Mouse (Mus musculus): Measurements from ENCODE around the gene Sept1. TPM values are rescaled to one million over a fixed set of nuclear protein-coding genes. Genes with fewer than 3 reads are reported as not detected.

Gene Sept1
- polyA plus RNA-seq, 1 experiment from 2014 or later, result 16.0 TPM

DNA sequence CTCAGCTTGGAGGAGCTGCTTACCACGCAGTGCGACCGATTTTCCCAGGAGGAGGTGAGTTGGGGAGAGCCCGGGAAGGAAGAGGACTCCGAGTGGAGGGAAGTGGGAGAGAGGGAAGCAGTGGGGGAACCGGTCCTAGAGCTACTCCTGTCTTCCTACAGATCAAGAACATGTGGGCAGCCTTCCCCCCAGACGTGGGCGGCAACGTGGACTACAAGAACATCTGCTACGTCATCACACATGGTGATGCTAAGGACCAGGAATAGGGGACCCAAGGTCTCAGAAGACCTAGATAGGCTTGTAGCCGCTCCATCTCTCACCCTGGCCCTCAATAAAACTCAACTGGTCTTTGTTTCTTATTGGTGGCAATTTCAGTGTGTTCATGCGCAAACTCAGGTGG lies 19.0 kb downstream of the Sept1 start:
- Histone ChIP-seq H3K36me3 (no peaks in the 10 kb centered on the region), H3K27ac (no peak overlapping the region), H3K9ac (no peak overlapping the region), H3K9me3 (no peaks in the 10 kb centered on the region), H3K4me2 (replicated peaks) (peak overlapping the region; percentile 73), H3K4me3 (replicated peaks) (no peak overlapping the region), H3K4me1 (replicated peaks) (peaks cover 15% of the 10 kb centered on the region), H3K27me3 (replicated peaks) (no peaks in the 10 kb centered on the region)
- WGBS, result 60% methylated on average over 12 of the region's 12 CpGs
- no peak for ATAC-seq

DNA sequence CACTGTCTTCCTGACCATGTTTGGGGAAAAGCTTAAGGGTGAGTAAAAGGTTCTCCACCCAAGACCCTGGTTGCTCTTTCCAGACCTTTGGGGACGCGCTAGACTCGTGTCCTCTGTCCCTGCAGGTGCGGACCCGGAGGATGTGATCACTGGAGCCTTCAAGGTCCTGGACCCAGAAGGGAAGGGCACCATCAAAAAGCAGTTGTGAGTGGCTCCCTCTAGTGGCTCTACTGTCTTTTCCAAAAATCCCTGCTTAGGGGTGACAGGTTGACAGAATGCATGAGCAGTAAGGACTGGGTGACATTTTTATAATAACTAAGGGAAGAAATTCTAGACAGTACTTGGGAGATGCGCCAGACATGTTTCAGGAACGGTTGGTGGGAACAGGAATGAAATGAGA lies 19.4 kb downstream of the Sept1 start:
- Histone ChIP-seq H3K9ac (no peak overlapping the region), H3K9me3 (no peaks in the 10 kb centered on the region), H3K4me2 (replicated peaks) (no peak overlapping the region), H3K4me1 (replicated peaks) (peaks cover 15% of the 10 kb centered on the region), H3K27ac (no peak overlapping the region), H3K36me3 (no peaks in the 10 kb centered on the region), H3K27me3 (replicated peaks) (no peaks in the 10 kb centered on the region), H3K4me3 (replicated peaks) (no peak overlapping the region)
- 47% methylated on average over 7 of the region's 7 CpGs for WGBS
- no peak for ATAC-seq

DNA sequence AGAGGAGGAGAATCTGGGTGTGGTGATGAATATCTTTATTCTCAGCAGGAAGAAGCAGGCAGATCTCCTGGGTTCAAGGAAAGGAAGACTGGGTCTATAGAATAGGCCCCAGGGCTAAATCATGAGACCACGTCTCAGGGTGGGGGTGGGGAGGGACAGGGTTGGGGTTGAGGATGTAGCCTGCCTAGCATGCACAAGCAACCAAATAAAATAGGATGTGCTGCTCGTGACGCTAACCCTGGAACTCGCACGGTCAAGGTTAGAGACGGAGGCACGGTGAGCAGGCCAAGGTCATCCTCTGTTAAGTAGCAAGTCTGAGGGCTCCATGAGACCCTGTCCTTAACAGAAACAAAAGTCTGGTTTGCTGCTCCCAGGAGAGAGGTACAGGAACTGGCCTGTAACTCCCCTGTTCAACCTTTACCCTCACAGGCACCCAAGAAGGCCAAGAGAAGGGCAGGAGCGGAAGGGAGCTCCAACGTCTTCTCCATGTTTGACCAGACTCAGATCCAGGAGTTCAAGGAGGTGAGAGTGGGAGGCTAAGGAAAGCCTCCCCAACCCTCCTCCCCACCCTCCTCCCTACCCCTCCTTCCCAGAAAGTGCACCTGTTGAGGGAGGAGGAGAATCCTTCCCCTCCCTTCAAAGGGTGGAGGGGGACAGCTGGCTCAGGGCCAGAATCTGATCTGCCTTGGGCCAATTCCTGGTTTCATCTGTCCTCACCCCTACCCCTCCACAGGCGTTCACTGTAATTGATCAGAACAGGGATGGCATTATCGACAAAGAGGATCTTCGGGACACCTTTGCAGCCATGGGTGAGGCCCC lies 20.3 kb downstream of the Sept1 start:
- ATAC-seq, result no peak
- peaks cover 15% of the 10 kb centered on the region for H3K4me1 ChIP-seq (replicated peaks)
- H3K27ac ChIP-seq, result no peak overlapping the region
- WGBS, result 88% methylated on average over 12 of the region's 12 CpGs
- H3K36me3 ChIP-seq, result no peaks in the 10 kb centered on the region
- no peak overlapping the region for H3K4me3 ChIP-seq (replicated peaks)
- no peaks in the 10 kb centered on the region for H3K27me3 ChIP-seq (replicated peaks)
- no peaks in the 10 kb centered on the region for H3K9me3 ChIP-seq
- no peak overlapping the region for H3K9ac ChIP-seq
- H3K4me2 ChIP-seq (replicated peaks), result no peak overlapping the region

DNA sequence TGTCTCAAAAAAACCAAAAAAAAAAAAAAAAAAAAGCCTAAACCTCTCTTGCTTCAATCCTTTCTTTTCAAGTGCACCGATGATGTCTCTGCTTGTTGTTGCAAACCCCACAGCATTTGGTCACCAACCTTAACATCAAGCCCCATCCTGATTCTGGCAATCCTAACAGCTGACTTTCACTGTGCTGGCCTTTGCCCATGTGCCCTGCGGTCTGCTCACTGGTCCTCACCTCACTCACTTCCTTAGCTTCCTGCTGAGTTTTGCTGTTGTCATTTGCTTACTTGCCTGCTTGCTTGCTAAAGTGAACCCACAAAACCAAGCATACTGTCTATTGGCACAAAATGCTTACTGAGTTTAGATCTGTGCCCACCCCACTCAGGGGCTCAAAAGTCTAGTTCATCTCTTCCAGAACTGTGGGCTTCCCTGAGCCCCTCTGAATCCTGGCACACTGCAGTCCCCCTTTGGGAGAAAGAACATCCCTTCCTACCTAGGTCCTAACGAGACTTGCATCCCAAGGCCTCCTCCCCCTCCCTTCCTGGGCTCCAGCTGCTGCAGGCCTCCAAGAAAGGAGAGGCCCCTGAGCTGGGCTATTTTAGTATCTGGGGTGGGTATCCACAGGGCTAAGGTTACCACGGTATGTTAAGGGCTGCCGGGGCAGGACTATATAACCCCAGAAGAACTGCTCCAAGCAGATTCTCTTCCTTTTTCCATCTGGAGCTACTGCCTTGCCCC lies 21.8 kb downstream of the Sept1 start:
- WGBS, result 73% methylated on average over 5 of the region's 5 CpGs
- Histone ChIP-seq H3K27ac (no peak overlapping the region), H3K27me3 (replicated peaks) (no peaks in the 10 kb centered on the region), H3K4me3 (replicated peaks) (no peak overlapping the region), H3K9me3 (no peaks in the 10 kb centered on the region), H3K36me3 (no peaks in the 10 kb centered on the region), H3K9ac (no peak overlapping the region), H3K4me2 (replicated peaks) (no peak overlapping the region), H3K4me1 (replicated peaks) (peaks cover 27% of the 10 kb centered on the region)
- no peak for ATAC-seq

DNA sequence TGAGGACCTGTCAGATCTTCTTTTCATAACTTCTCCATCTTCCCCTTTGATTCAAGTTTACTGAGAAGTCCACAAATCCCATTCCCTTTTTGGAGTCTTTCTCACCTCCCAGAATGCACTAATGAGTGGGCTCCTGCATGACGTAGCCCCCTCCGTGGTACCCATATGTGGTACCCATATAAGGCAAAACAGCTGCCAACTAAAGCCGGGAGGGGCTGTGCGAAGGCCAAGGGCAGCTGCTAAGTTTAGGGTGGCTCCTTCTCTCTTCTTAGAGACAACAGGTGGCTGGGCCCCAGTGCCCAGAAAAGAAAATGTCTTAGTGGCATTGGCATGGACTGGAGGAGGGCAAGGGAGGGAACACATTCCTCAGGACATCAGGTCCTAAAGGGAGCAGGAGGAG lies 22.7 kb downstream of the Sept1 start:
- H3K9me3 ChIP-seq, result no peaks in the 10 kb centered on the region
- no peak overlapping the region for H3K4me3 ChIP-seq (replicated peaks)
- no peaks in the 10 kb centered on the region for H3K36me3 ChIP-seq
- peaks cover 28% of the 10 kb centered on the region for H3K4me1 ChIP-seq (replicated peaks)
- no peak for ATAC-seq
- H3K27me3 ChIP-seq (replicated peaks), result no peaks in the 10 kb centered on the region
- no peak overlapping the region for H3K27ac ChIP-seq
- 89% methylated on average over 4 of the region's 4 CpGs for WGBS
- no peak overlapping the region for H3K9ac ChIP-seq
- no peak overlapping the region for H3K4me2 ChIP-seq (replicated peaks)

DNA sequence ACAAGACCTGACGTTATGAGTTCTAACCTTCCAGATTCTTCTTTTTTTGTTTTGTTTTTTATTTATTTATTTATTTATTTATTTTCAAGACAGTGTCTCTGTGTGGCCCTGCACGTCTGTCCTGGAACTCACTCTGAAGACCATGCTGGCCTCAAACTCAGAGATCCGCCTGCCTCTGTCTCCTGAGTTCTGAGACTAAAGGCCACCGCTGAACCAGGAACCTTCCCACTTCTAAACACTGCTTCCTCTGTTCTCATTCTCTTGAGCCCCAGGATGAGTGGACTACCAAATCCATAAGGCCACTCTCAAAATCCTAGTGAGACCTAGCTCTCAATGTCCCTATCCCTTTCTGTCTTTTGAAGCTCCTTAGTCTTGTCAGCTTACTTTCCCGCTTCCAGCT lies 23.1 kb downstream of the Sept1 start:
- Histone ChIP-seq H3K4me1 (replicated peaks) (peaks cover 25% of the 10 kb centered on the region), H3K4me3 (replicated peaks) (no peak overlapping the region; the same call in 1 of the 2 replicates), H3K36me3 (no peaks in the 10 kb centered on the region), H3K27ac (no peak overlapping the region; the same call in 1 of the 2 replicates), H3K9me3 (no peaks in the 10 kb centered on the region), H3K27me3 (replicated peaks) (no peaks in the 10 kb centered on the region), H3K9ac (no peak overlapping the region), H3K4me2 (replicated peaks) (peak overlapping the region; percentile 79)
- WGBS, result 72% methylated on average over 5 of the region's 5 CpGs
- ATAC-seq, result no peak

DNA sequence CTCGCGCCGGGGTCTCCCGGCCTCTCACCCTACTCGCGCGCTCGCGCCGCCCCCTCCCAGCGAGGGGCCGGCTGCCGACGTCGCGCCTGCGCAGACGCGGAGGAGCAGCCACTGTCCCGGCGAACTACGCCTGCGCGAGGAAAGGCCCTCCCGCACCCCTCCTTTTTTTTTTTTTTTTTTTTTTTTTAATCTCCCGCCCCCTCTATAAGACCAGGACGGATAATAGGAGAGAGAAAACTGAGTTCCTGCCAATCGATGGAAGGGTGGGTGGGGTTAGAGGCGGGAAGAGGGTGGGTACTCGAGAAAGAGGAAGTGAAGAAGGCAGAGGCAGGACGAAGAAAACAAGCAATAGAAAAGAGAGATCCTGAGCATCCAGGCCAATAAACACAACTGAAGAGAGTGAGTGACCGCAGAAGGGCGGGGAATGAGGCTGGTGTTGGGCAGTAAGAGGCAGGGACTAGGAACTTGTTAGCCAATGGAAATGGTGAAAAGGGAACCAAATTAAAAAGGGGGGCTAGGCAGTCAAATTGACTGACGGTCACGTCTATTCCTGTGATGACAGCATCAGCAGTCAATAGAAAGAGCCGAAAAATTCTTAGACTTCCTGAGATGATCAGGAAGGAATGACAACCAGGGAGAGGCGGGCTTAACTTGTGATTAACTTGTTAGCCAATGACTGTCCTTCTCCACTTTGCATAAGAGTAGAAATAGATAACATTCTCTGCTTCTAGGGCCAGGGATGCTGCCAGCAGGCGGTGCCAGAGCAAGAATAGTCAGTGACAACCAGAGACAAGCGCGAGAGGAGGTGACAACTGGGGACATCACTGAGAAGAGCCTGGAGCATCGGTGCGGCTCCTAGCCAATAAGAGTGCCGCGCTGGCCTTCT lies 24.1 kb downstream of the Sept1 start, which contains the start of gene Mylpf:
Gene Mylpf, plus strand, starts transcription at position 338 of the 886 bp plus-strand sequence.
- H3K4me2 ChIP-seq (replicated peaks), result peak within 1 kb of the TSS; percentile 93
- under 1% methylated on average over 44 of the region's 44 CpGs for WGBS
- H3K27me3 ChIP-seq (replicated peaks), result no peaks in the 10 kb centered on the region
- H3K36me3 ChIP-seq, result no peaks in the 10 kb centered on the region
- H3K27ac ChIP-seq, result peak within 1 kb of the TSS; percentile 87
- no peaks in the 10 kb centered on the region for H3K9me3 ChIP-seq
- H3K4me3 ChIP-seq (replicated peaks), result peak within 1 kb of the TSS; percentile 90
- ATAC-seq, result peak; percentile 93
- peaks cover 22% of the 10 kb centered on the region for H3K4me1 ChIP-seq (replicated peaks)
- H3K9ac ChIP-seq, result peak within 1 kb of the TSS; percentile 95

DNA sequence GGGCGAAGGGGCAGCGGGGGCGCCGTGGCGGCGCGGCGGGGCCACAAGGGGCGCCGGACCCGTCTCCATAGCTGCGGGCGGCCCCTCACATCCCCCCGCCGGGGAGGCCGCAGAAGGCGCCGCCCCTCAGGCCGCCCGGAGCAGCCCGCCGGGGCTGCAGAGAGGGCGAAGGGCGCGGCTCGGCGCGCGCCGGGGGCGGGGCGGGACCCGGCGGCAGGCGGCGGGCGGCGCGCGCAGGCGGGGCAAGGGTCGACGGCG lies 24.7 kb downstream of the Sept1 start, which contains the start of gene Tbc1d10b:
Gene Tbc1d10b, minus strand, starts transcription at position 174 of the 258 bp plus-strand sequence.
- H3K27me3 ChIP-seq (replicated peaks), result no peaks in the 10 kb centered on the region
- WGBS, result under 1% methylated on average over 26 of the region's 44 CpGs
- H3K4me2 ChIP-seq (replicated peaks), result peak within 1 kb of the TSS; percentile 93
- no peaks in the 10 kb centered on the region for H3K9me3 ChIP-seq
- H3K9ac ChIP-seq, result peak within 1 kb of the TSS; percentile 95
- H3K4me1 ChIP-seq (replicated peaks), result peaks cover 22% of the 10 kb centered on the region
- peak within 1 kb of the TSS; percentile 90 for H3K4me3 ChIP-seq (replicated peaks)
- peak within 1 kb of the TSS; percentile 87 for H3K27ac ChIP-seq
- ATAC-seq, result peak; percentile 61
- H3K36me3 ChIP-seq, result 0 out of 2 replicates have a peak, but pooled peaks cover 3% of the 10 kb centered on the region

DNA sequence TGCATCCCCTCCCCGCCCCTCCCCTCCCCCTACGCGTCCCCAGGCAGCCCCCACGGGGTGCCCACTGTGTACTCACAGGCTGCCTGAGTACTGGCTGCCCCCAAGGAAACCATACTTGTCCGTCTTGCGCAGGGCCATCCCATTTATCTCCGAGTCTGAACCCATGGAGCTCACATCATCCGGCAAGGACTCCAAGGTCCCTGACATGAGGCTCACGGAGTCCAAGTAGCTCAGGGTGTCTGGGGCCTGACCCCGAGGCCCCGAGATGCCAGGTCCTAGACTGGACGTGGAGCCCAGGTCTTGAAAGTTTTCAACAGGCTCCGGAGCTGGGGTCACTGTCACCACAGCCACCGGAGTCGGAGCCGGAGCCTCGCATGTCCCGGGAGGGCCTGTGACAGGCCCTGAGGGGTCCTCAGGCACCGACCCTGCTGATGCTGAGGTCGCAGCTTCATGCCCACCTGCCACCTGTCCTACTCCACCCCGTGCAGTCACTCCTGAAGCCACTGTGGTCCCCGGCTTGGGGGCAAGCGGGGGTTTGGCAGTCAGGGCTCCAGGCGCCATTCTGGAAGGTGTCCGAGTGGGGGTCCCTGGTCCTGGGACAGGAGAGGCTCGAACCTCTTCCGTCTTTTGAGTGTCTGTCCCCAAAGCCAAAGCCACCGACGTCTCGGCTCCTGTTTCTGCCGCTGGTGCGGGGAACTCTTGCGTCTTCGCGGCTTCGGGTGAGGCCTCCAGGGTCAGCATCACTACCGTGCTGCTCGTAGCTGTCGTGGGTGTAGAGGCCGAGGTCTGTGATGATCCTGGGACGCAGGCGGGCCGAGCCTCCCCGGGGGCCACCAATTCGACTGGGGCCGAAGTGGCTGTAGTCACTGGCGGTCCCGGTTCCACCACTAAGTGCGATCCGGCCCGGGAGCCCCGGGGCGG lies 25.3 kb downstream of the Sept1 start:
- no peaks in the 10 kb centered on the region for H3K27me3 ChIP-seq (replicated peaks)
- H3K36me3 ChIP-seq, result peaks cover 8% of the 10 kb centered on the region; the same call in 1 of the 2 replicates
- peak overlapping the region; percentile 93 for H3K4me2 ChIP-seq (replicated peaks)
- WGBS, result under 1% methylated on average over 52 of the region's 53 CpGs
- peaks cover 22% of the 10 kb centered on the region for H3K4me1 ChIP-seq (replicated peaks)
- peak; percentile 21 for ATAC-seq
- H3K9me3 ChIP-seq, result no peaks in the 10 kb centered on the region
- H3K4me3 ChIP-seq (replicated peaks), result peak overlapping the region; percentile 90
- peak overlapping the region; percentile 95 for H3K9ac ChIP-seq
- peak overlapping the region; percentile 87 for H3K27ac ChIP-seq

DNA sequence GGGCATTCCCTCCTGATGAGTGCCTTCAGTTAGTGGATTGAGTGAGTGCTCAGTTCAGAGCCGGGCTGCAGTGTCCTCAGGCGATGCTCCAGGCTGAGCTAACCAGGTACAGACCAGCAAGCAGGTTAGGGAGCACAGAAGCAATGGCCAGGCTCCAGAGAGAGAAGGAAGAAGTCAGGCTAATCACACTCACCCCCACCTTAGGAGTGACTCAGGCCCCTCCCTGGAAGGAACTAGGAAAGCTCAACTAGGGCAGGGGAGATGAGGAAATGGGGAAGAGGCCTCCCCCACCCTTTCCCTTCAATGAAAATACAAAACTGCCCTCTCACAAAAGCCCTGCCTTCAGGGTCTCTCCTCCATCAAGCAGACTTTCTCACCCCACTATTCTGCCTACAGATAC lies 26.3 kb downstream of the Sept1 start:
- peak overlapping the region; percentile 95 for H3K9ac ChIP-seq
- 57% methylated on average over 2 of the region's 2 CpGs for WGBS
- H3K9me3 ChIP-seq, result no peaks in the 10 kb centered on the region
- peak overlapping the region; percentile 93 for H3K4me2 ChIP-seq (replicated peaks)
- H3K27ac ChIP-seq, result 0 out of 2 replicates have a peak overlapping the region, but pooled peaks have one; percentile 87
- H3K27me3 ChIP-seq (replicated peaks), result no peaks in the 10 kb centered on the region
- H3K36me3 ChIP-seq, result peaks cover 10% of the 10 kb centered on the region; the same call in 1 of the 2 replicates
- H3K4me3 ChIP-seq (replicated peaks), result peak overlapping the region; percentile 90
- no peak for ATAC-seq
- peaks cover 22% of the 10 kb centered on the region for H3K4me1 ChIP-seq (replicated peaks)

DNA sequence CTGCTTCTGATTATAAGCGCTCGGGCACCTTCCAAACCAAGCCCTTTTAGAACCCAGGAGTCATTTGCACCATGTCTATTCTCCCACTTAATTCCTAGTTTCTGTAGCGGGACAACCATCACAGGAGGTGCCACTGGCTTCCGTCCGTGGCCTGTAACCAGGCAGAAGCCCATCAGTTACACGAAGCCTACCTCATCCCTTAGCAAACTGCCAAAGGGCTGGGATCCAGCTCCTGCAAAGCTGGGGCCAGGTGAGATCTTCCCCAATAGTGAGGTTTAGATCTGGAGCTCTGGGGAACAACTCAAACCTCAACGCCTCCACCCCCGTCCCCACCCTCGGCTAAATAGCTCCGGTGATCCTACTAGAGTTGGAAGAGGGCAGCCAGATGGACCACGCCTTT lies 36.4 kb downstream of the Sept1 start:
- H3K27ac ChIP-seq, result peak overlapping the region; percentile 84
- H3K4me3 ChIP-seq (replicated peaks), result peak overlapping the region; percentile 82
- H3K4me1 ChIP-seq (replicated peaks), result peaks cover 20% of the 10 kb centered on the region
- peak overlapping the region; percentile 64 for H3K9ac ChIP-seq
- 56% methylated on average over 11 of the region's 11 CpGs for whole genome bisulfite sequencing
- H3K36me3 ChIP-seq, result peaks cover 45% of the 10 kb centered on the region
- H3K27me3 ChIP-seq (replicated peaks), result no peaks in the 10 kb centered on the region
- no peaks in the 10 kb centered on the region for H3K9me3 ChIP-seq
- peak overlapping the region; percentile 86 for H3K4me2 ChIP-seq (replicated peaks)
- no peak for ATAC-seq
